Mouse (Mus musculus) hindbrain, postnatal 0 days (tissue): ENCODE results near the gene Mtap. TPM values are rescaled to one million over a fixed set of nuclear protein-coding genes. Genes with fewer than 3 reads are reported as not detected.
A peak's percentile ranks its signal among the peaks of the same experiment; 100 is the strongest.

Experiments
- ATAC-seq: fragments of 200-750 bp; cut with Nextera tagmentation; 2 replicates; pipeline ENCODE4 v1.8.0; 2017; ENCODE audit warnings: mild to moderate bottlenecking, moderate TSS enrichment, moderate library complexity
- DNase-seq: peaks from one replicate; pipeline ENCODE4 v3.0.0-alpha.2; 2015; ENCODE audit warnings: low spot score
- H3K27ac ChIP-seq: fragments of 300-500 bp; sonication (generic); 2 replicates; pipeline ENCODE4 v1.5.1; 2014; ENCODE audit warnings: mild to moderate bottlenecking
- H3K27me3 ChIP-seq: fragments of 300-500 bp; sonication (generic); 2 replicates; pipeline ENCODE4 v1.6.1; 2014; ENCODE audit warnings: low read length, mixed read lengths; ENCODE audit not compliant: insufficient read depth
- H3K36me3 ChIP-seq: fragments of 300-500 bp; sonication (generic); 2 replicates; pipeline ENCODE4 v1.6.1; 2014; ENCODE audit warnings: low read length, mixed read lengths; ENCODE audit not compliant: insufficient read depth
- H3K4me1 ChIP-seq: fragments of 300-500 bp; sonication (generic); 2 replicates; pipeline ENCODE4 v1.6.1; 2014; ENCODE audit warnings: antibody characterized with exemption, low read length, mixed read lengths; ENCODE audit not compliant: insufficient read depth
- H3K4me2 ChIP-seq: fragments of 300-500 bp; sonication (generic); 2 replicates; pipeline ENCODE4 v1.6.1; 2014; ENCODE audit warnings: low read depth, mild to moderate bottlenecking, low read length, moderate library complexity, mixed read lengths
- H3K4me3 ChIP-seq: fragments of 300-500 bp; sonication (generic); 2 replicates; pipeline ENCODE4 v1.5.1; 2014; ENCODE audit warnings: low read length
- H3K9ac ChIP-seq: fragments of 300-500 bp; sonication (generic); replicated peaks from 2 replicates; pipeline ENCODE4 v1.6.1; 2014; ENCODE audit warnings: mild to moderate bottlenecking, low read length, moderate library complexity, mixed read lengths
- H3K9me3 ChIP-seq: fragments of 300-500 bp; sonication (generic); 2 replicates; pipeline ENCODE4 v1.6.1; 2016; ENCODE audit warnings: low read length, mixed read lengths
- CTCF ChIP-seq: IDR thresholded peaks from 2 replicates; pipeline ENCODE4 v1.5.1; 2016; ENCODE audit warnings: antibody characterized with exemption, control low read depth, low read depth
- WGBS: fragments of 180-500 bp; shearing (Covaris S2); extraction: QIAGEN DNeasy Blood & Tissue Kit; methylation state at CpG from one replicate; pipeline ENCODE4 v1.1.7; 2014; 5-methylcytosine and 5-hydroxymethylcytosine counted together
- polyA plus RNA-seq: library from polyadenylated mRNA; unstranded; fragments of >200 nt; fragmentation: Nextera tagmentation; extraction: Ambion mirVana; gene quantifications from 2 replicates; pipeline ENCODE4 v1.2.1, GENCODE M21; 2015
- total RNA-seq: library from RNA; depleted of rRNA; stranded (reverse); fragments of >200 nt; gene quantifications from 2 replicates; pipeline ENCODE4 v1.2.3, GENCODE M21; 2014

Gene Mtap
- total and polyA plus RNA-seq, 2 experiments from 2014 or later: 9.9 to 26.1 TPM

GRCm38 (mm10) chr4:89120353-89120752 is 16.6 kb upstream of the Mtap start:
- 94% methylated on average over 5 of the region's 5 CpGs for WGBS
- Histone ChIP-seq H3K36me3 (no peaks in the 10 kb centered on the region), H3K9ac (no peak overlapping the region), H3K4me2 (no peak overlapping the region), H3K27ac (no peak overlapping the region), H3K4me1 (no peaks in the 10 kb centered on the region), H3K4me3 (no peak overlapping the region), H3K27me3 (no peaks in the 10 kb centered on the region), H3K9me3 (no peaks in the 10 kb centered on the region)
- DNase-seq (no peak), ATAC-seq (no peak)
- TF ChIP-seq CTCF: no peak

GRCm38 (mm10) chr4:89123446-89124243 is 13.3 kb upstream of the Mtap start:
- Histone ChIP-seq H3K4me2 (no peak overlapping the region), H3K9ac (no peak overlapping the region), H3K9me3 (no peaks in the 10 kb centered on the region), H3K4me1 (no peaks in the 10 kb centered on the region), H3K27ac (no peak overlapping the region), H3K4me3 (no peak overlapping the region), H3K27me3 (no peaks in the 10 kb centered on the region), H3K36me3 (no peaks in the 10 kb centered on the region)
- no peak for TF ChIP-seq CTCF
- whole genome bisulfite sequencing: 83% methylated on average over 16 of the region's 16 CpGs
- no peak for DNase-seq
- no peak for ATAC-seq

GRCm38 (mm10) chr4:89127674-89128073 is 9.2 kb upstream of the Mtap start:
- H3K36me3 ChIP-seq: no peaks in the 10 kb centered on the region
- no peak overlapping the region for H3K4me3 ChIP-seq
- no peak overlapping the region for H3K9ac ChIP-seq
- no peaks in the 10 kb centered on the region for H3K9me3 ChIP-seq
- no peak for TF ChIP-seq CTCF
- DNase-seq (no peak), ATAC-seq (no peak)
- H3K4me1 ChIP-seq: no peaks in the 10 kb centered on the region
- no peaks in the 10 kb centered on the region for H3K27me3 ChIP-seq
- no peak overlapping the region for H3K27ac ChIP-seq
- WGBS: 62% methylated on average over 5 of the region's 5 CpGs
- H3K4me2 ChIP-seq: no peak overlapping the region

- ATAC-seq (0 out of 2 replicates have a peak, but pooled peaks have one; percentile 49), DNase-seq (peak; percentile 51)
- peak; percentile 74 for TF ChIP-seq CTCF
- Histone ChIP-seq H3K4me1 (no peaks in the 10 kb centered on the region), H3K4me2 (no peak overlapping the region), H3K27me3 (no peaks in the 10 kb centered on the region), H3K9ac (no peak overlapping the region), H3K4me3 (no peak overlapping the region), H3K36me3 (no peaks in the 10 kb centered on the region), H3K9me3 (no peaks in the 10 kb centered on the region), H3K27ac (no peak overlapping the region)
- WGBS: 34% methylated on average over 20 of the region's 20 CpGs
Measured at GRCm38 (mm10) chr4:89128080-89128936, 8.6 kb upstream of the Mtap start.

- H3K4me2 ChIP-seq: no peak overlapping the region
- no peak for DNase-seq
- H3K9me3 ChIP-seq: no peaks in the 10 kb centered on the region
- ATAC-seq: no peak
- no peaks in the 10 kb centered on the region for H3K36me3 ChIP-seq
- H3K27me3 ChIP-seq: no peaks in the 10 kb centered on the region
- no peak for TF ChIP-seq CTCF
- no peak overlapping the region for H3K27ac ChIP-seq
- H3K4me3 ChIP-seq: no peak overlapping the region
- 75% methylated on average over 5 of the region's 5 CpGs for WGBS
- H3K9ac ChIP-seq: no peak overlapping the region
- H3K4me1 ChIP-seq: no peaks in the 10 kb centered on the region
Measured at GRCm38 (mm10) chr4:89128937-89129277, 8.0 kb upstream of the Mtap start.

GRCm38 (mm10) chr4:89129311-89129913 is 7.5 kb upstream of the Mtap start:
- no peak overlapping the region for H3K9ac ChIP-seq
- peak; percentile 78 for TF ChIP-seq CTCF
- DNase-seq (peak; percentile 91), ATAC-seq (peak; percentile 77)
- H3K4me3 ChIP-seq: no peak overlapping the region
- H3K9me3 ChIP-seq: no peaks in the 10 kb centered on the region
- WGBS: 3% methylated on average over 5 of the region's 5 CpGs
- no peaks in the 10 kb centered on the region for H3K27me3 ChIP-seq
- H3K36me3 ChIP-seq: no peaks in the 10 kb centered on the region
- no peak overlapping the region for H3K27ac ChIP-seq
- no peaks in the 10 kb centered on the region for H3K4me1 ChIP-seq
- peak overlapping the region; percentile 50 for H3K4me2 ChIP-seq
